Mouse (Mus musculus): Measurements from ENCODE around the gene Moap1. TPM values are rescaled to one million over a fixed set of nuclear protein-coding genes. Genes with fewer than 3 reads are reported as not detected.

Gene Moap1
- polyA plus RNA-seq, 1 experiment from 2014 or later = 18.6 TPM

- H3K4me3 ChIP-seq = no peak overlapping the region
- H3K9me3 ChIP-seq (replicated peaks) = no peaks in the 10 kb centered on the region
- no peak overlapping the region for H3K9ac ChIP-seq
- ATAC-seq (ENCODE audit: insufficient number of reproducible peaks, low FRiP score) = no peak
- H3K27ac ChIP-seq (ENCODE audit: poor library complexity, severe bottlenecking) = no peak overlapping the region
- H3K4me2 ChIP-seq = no peak overlapping the region
- H3K4me1 ChIP-seq (replicated peaks) = peaks cover 16% of the 10 kb centered on the region
- no peaks in the 10 kb centered on the region for H3K27me3 ChIP-seq (replicated peaks)
- peaks cover 44% of the 10 kb centered on the region for H3K36me3 ChIP-seq
Measured at GRCm38 (mm10) chr12:102763696-102764095, 20.2 kb upstream of the Moap1 start.

GRCm38 (mm10) chr12:102761668-102762067 is 18.2 kb upstream of the Moap1 start:
- H3K36me3 ChIP-seq = peaks cover 26% of the 10 kb centered on the region
- no peak overlapping the region for H3K27ac ChIP-seq (ENCODE audit: poor library complexity, severe bottlenecking)
- no peak overlapping the region for H3K4me2 ChIP-seq
- 85% methylated on average over 3 of the region's 3 CpGs for WGBS
- H3K4me3 ChIP-seq = no peak overlapping the region
- no peaks in the 10 kb centered on the region for H3K27me3 ChIP-seq (replicated peaks)
- H3K9ac ChIP-seq = no peak overlapping the region
- ATAC-seq (ENCODE audit: insufficient number of reproducible peaks, low FRiP score) = no peak
- no peaks in the 10 kb centered on the region for H3K9me3 ChIP-seq (replicated peaks)
- H3K4me1 ChIP-seq (replicated peaks) = peaks cover 19% of the 10 kb centered on the region

- Histone ChIP-seq H3K9ac (peak overlapping the region; percentile 79), H3K27ac (ENCODE audit: poor library complexity, severe bottlenecking) (no peak overlapping the region), H3K4me3 (peak overlapping the region; percentile 79), H3K27me3 (replicated peaks) (no peaks in the 10 kb centered on the region), H3K4me1 (replicated peaks) (peaks cover 27% of the 10 kb centered on the region), H3K36me3 (peaks cover 13% of the 10 kb centered on the region; the same call in 1 of the 2 replicates), H3K9me3 (replicated peaks) (no peaks in the 10 kb centered on the region), H3K4me2 (peak overlapping the region; percentile 82)
- no peak for ATAC-seq (ENCODE audit: insufficient number of reproducible peaks, low FRiP score)
- 4% methylated on average over 5 of the region's 5 CpGs for WGBS
Measured at GRCm38 (mm10) chr12:102758936-102759335, 15.5 kb upstream of the Moap1 start.

GRCm38 (mm10) chr12:102758403-102758756 is 14.9 kb upstream of the Moap1 start, which contains the start of gene Gm20604:
TSS of gene Gm20604 (minus strand) at chr12:102758672.
- Histone ChIP-seq H3K9me3 (replicated peaks) (no peaks in the 10 kb centered on the region), H3K27me3 (replicated peaks) (no peaks in the 10 kb centered on the region), H3K36me3 (peaks cover 13% of the 10 kb centered on the region; the same call in 1 of the 2 replicates), H3K4me1 (replicated peaks) (peaks cover 27% of the 10 kb centered on the region), H3K4me2 (peak within 1 kb of the TSS; percentile 82), H3K27ac (ENCODE audit: poor library complexity, severe bottlenecking) (peak within 1 kb of the TSS; percentile 82), H3K4me3 (peak within 1 kb of the TSS; percentile 79), H3K9ac (peak within 1 kb of the TSS; percentile 79)
- no peak for ATAC-seq (ENCODE audit: insufficient number of reproducible peaks, low FRiP score)
- under 1% methylated on average over 10 of the region's 10 CpGs for WGBS

- peaks cover 13% of the 10 kb centered on the region; the same call in 1 of the 2 replicates for H3K36me3 ChIP-seq
- no peaks in the 10 kb centered on the region for H3K9me3 ChIP-seq (replicated peaks)
- peak within 1 kb of the TSS; percentile 82 for H3K4me2 ChIP-seq
- peak within 1 kb of the TSS; percentile 82 for H3K27ac ChIP-seq (ENCODE audit: poor library complexity, severe bottlenecking)
- 0% methylated on average over 73 of the region's 73 CpGs for WGBS
- peak within 1 kb of the TSS; percentile 79 for H3K4me3 ChIP-seq
- H3K27me3 ChIP-seq (replicated peaks) = no peaks in the 10 kb centered on the region
- peak within 1 kb of the TSS; percentile 79 for H3K9ac ChIP-seq
- H3K4me1 ChIP-seq (replicated peaks) = peaks cover 27% of the 10 kb centered on the region
- ATAC-seq (ENCODE audit: insufficient number of reproducible peaks, low FRiP score) = peak; percentile 97
Measured at GRCm38 (mm10) chr12:102757689-102758402, 14.4 kb upstream of the Moap1 start, which contains the start of the genes Gm28051, Gon7 and Ubr7. TSS of gene Gm28051 (minus strand) at chr12:102757765. TSS of gene Gon7 (minus strand) at chr12:102757803. TSS of gene Ubr7 (plus strand) at chr12:102757967.

- ATAC-seq (ENCODE audit: insufficient number of reproducible peaks, low FRiP score) = peak; percentile 86
- H3K4me2 ChIP-seq = peak overlapping the region; percentile 70
- H3K4me1 ChIP-seq (replicated peaks) = peaks cover 27% of the 10 kb centered on the region
- H3K9me3 ChIP-seq (replicated peaks) = no peaks in the 10 kb centered on the region
- peak overlapping the region; percentile 76 for H3K9ac ChIP-seq
- WGBS = under 1% methylated on average over 46 of the region's 46 CpGs
- H3K4me3 ChIP-seq = peak overlapping the region; percentile 79
- H3K36me3 ChIP-seq = peaks cover 7% of the 10 kb centered on the region; the same call in 1 of the 2 replicates
- peak overlapping the region; percentile 82 for H3K27ac ChIP-seq (ENCODE audit: poor library complexity, severe bottlenecking)
- H3K27me3 ChIP-seq (replicated peaks) = no peaks in the 10 kb centered on the region
Measured at GRCm38 (mm10) chr12:102757055-102757688, 13.7 kb upstream of the Moap1 start.

GRCm38 (mm10) chr12:102756304-102756703 is 12.8 kb upstream of the Moap1 start:
- H3K4me1 ChIP-seq (replicated peaks) = peaks cover 27% of the 10 kb centered on the region
- H3K36me3 ChIP-seq = peaks cover 6% of the 10 kb centered on the region; the same call in 1 of the 2 replicates
- peak overlapping the region; percentile 70 for H3K4me2 ChIP-seq
- no peaks in the 10 kb centered on the region for H3K9me3 ChIP-seq (replicated peaks)
- H3K9ac ChIP-seq = peak overlapping the region; percentile 76; the same call in 1 of the 2 replicates
- no peaks in the 10 kb centered on the region for H3K27me3 ChIP-seq (replicated peaks)
- 80% methylated on average over 7 of the region's 7 CpGs for WGBS
- H3K4me3 ChIP-seq = peak overlapping the region; percentile 79
- ATAC-seq (ENCODE audit: insufficient number of reproducible peaks, low FRiP score) = no peak
- peak overlapping the region; percentile 82; the same call in 1 of the 2 replicates for H3K27ac ChIP-seq (ENCODE audit: poor library complexity, severe bottlenecking)

- Histone ChIP-seq H3K36me3 (peaks cover 17% of the 10 kb centered on the region; the same call in 1 of the 2 replicates), H3K9ac (no peak overlapping the region), H3K27ac (ENCODE audit: poor library complexity, severe bottlenecking) (no peak overlapping the region), H3K4me2 (no peak overlapping the region), H3K27me3 (replicated peaks) (no peaks in the 10 kb centered on the region), H3K4me1 (replicated peaks) (peaks cover 7% of the 10 kb centered on the region), H3K4me3 (no peak overlapping the region), H3K9me3 (replicated peaks) (no peaks in the 10 kb centered on the region)
- WGBS = 80% methylated on average over 3 of the region's 3 CpGs
- no peak for ATAC-seq (ENCODE audit: insufficient number of reproducible peaks, low FRiP score)
Measured at GRCm38 (mm10) chr12:102748256-102748655, 4.8 kb upstream of the Moap1 start.

GRCm38 (mm10) chr12:102744839-102745238 is 1.4 kb upstream of the Moap1 start:
- Histone ChIP-seq H3K4me3 (peak overlapping the region; percentile 95; the same call in 1 of the 2 replicates), H3K4me2 (peak overlapping the region; percentile 89), H3K36me3 (peaks cover 20% of the 10 kb centered on the region; the same call in 1 of the 2 replicates), H3K9me3 (replicated peaks) (no peaks in the 10 kb centered on the region), H3K27ac (ENCODE audit: poor library complexity, severe bottlenecking) (no peak overlapping the region), H3K4me1 (replicated peaks) (peaks cover 18% of the 10 kb centered on the region), H3K27me3 (replicated peaks) (no peaks in the 10 kb centered on the region), H3K9ac (peak overlapping the region; percentile 61)
- ATAC-seq (ENCODE audit: insufficient number of reproducible peaks, low FRiP score) = no peak
- 53% methylated on average over 6 of the region's 6 CpGs for WGBS

GRCm38 (mm10) chr12:102743036-102743588 is 349 bp downstream of the Moap1 start:
- H3K9ac ChIP-seq = peak overlapping the region; percentile 92
- peak overlapping the region; percentile 95 for H3K4me3 ChIP-seq
- H3K4me2 ChIP-seq = peak overlapping the region; percentile 89
- peak; percentile 45 for ATAC-seq (ENCODE audit: insufficient number of reproducible peaks, low FRiP score)
- no peaks in the 10 kb centered on the region for H3K27me3 ChIP-seq (replicated peaks)
- no peaks in the 10 kb centered on the region for H3K9me3 ChIP-seq (replicated peaks)
- WGBS = under 1% methylated on average over 33 of the region's 33 CpGs
- peak overlapping the region; percentile 97 for H3K27ac ChIP-seq (ENCODE audit: poor library complexity, severe bottlenecking)
- H3K36me3 ChIP-seq = peaks cover 10% of the 10 kb centered on the region; the same call in 1 of the 2 replicates
- peaks cover 21% of the 10 kb centered on the region for H3K4me1 ChIP-seq (replicated peaks)

GRCm38 (mm10) chr12:102742056-102742455 is 1.4 kb downstream of the Moap1 start:
- Histone ChIP-seq H3K27ac (ENCODE audit: poor library complexity, severe bottlenecking) (no peak overlapping the region), H3K9ac (no peak overlapping the region; the same call in 1 of the 2 replicates), H3K9me3 (replicated peaks) (no peaks in the 10 kb centered on the region), H3K4me3 (no peak overlapping the region), H3K4me2 (no peak overlapping the region), H3K36me3 (peaks cover 6% of the 10 kb centered on the region; the same call in 1 of the 2 replicates), H3K4me1 (replicated peaks) (peaks cover 21% of the 10 kb centered on the region), H3K27me3 (replicated peaks) (no peaks in the 10 kb centered on the region)
- ATAC-seq (ENCODE audit: insufficient number of reproducible peaks, low FRiP score) = no peak
- 58% methylated on average over 7 of the region's 7 CpGs for WGBS
